Mouse (Mus musculus): ENCODE measurements at regions not wholly inside any gene's neighbourhood (a gene's known extent, or its start where the extent isn't known, plus 50 kb on each side); places are given as distances from the start of the nearest gene placed in this dataset.

DNA sequence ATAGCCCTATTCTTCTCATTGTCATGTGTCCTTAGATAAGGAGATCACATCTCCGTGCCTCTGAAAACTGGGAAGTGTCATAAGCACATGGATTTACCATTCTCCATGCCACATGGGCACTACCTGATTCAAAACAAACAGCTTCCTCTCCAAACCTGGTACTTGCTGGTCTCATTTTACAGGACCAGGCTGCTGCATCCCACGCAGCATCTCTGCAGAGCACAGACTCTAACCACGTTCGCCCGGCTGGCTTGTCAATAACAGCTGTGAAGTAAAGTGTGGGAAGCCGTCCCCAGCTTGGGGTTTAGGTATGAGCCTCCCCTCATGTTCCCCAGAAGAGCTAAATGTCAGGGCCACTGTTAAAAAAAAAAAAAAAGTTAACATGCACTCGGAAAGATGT, 53.0 kb upstream of the Ank start:
- TF ChIP-seq POLR2A (IDR thresholded peaks at IDR 0.05; ENCODE audit: borderline replicate concordance, low read depth, low read length) = no peak
- no peak for TF ChIP-seq CTCF (IDR thresholded peaks at IDR 0.05; ENCODE audit: low read depth, low read length)

Data from bone marrow macrophage, adult 2 months (primary cell).